Mouse (Mus musculus): ENCODE results near the gene Zfp735.

The Zfp735 gene

DNA sequence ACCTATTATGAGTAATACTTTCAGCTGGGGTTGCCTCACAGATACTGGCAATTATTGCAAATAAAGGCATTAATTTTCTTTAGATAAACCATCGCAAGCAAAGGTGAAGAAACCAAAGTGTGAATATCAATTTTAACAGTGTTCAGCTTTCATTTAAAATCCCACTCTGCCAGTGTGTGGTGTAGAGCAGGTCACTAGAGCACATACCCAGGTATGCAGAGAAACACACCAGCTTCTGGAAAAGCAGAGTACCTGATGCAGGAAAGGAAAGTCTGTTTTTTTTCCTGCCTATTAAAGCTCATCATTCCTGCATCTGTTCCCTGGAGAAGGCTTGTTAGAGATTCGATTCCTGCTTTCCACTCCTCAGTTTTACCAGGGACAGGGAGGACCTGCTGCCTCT is at the start of gene Zfp735:
Gene Zfp735 (plus strand): TSS at position 301 of the 400 bp plus-strand sequence.
- no peak for DNase-seq (ENCODE audit: low spot score in 2 of 2)

DNA sequence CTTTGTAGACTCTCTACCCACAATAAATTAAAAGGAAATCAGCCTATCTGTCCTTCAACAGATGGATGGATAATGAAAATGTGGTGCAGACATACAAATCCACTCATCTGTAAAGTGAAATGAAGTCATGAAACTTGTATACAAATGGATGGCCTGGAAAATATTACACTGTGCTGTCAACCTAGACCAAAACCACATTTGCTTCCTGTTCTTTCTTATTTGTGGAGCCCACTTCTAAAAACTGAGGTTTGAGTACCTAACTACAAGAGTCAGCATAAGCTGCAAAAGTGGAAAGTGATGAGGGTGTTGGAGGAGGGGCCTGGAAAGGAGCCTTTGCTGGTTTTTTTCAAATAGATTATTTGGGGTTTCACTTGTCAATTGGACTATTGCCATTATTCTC is 70.5 kb downstream of the Zfp735 start:
- DNase-seq (ENCODE audit: low spot score in 2 of 2), result no peak
